Comparison of ENCODE assay signal across 9 mouse cellular contexts in genomic region chr3:69118827-69119226, GRCm38 (mm10). TPM values are rescaled to one million over a fixed set of nuclear protein-coding genes. Genes with fewer than 3 reads are reported as not detected.
DNase-seq lines count a peak whose midpoint lies in the region; ATAC-seq and TF ChIP-seq lines count a peak whose summit lies in the region.
"Had no signal": no experiment of that assay in that cellular context is flagged by ENCODE, and none has a peak within 500 bp of the region (broad histone marks: within the 10 kb centered on the region; RNA-seq: fewer than 3 reads in every experiment).

No protein-coding gene starts in this region.

- no peaks in the 10 kb centered on the region for H3K27me3 ChIP-seq in embryonic facial prominence, embryonic 11.5 days (ENCODE audit: control insufficient read depth, insufficient read depth, low read length)
- H3K27me3 ChIP-seq in embryonic facial prominence, embryonic 10.5 days (replicated peaks; ENCODE audit: low read depth, poor library complexity, severe bottlenecking): no peaks in the 10 kb centered on the region
- H3K27me3 ChIP-seq in midbrain, embryonic 12.5 days: no peaks in the 10 kb centered on the region
- H3K27me3 ChIP-seq in midbrain, embryonic 13.5 days: no peaks in the 10 kb centered on the region

- no peak for TF ChIP-seq POLR2A in embryonic fibroblast, embryonic 13.5 days (IDR thresholded peaks at IDR 0.05; ENCODE audit: low read depth, low read length)

- H3K36me3 ChIP-seq in embryonic facial prominence, embryonic 11.5 days (replicated peaks; ENCODE audit: control insufficient read depth, insufficient read depth, low read depth, low read length): no peaks in the 10 kb centered on the region
- peaks cover 7% of the 10 kb centered on the region for H3K36me3 ChIP-seq in embryonic facial prominence, embryonic 10.5 days (replicated peaks)
- H3K36me3 ChIP-seq in midbrain, embryonic 12.5 days: no peaks in the 10 kb centered on the region
- H3K36me3 ChIP-seq in midbrain, embryonic 13.5 days: no peaks in the 10 kb centered on the region

- 0 out of 2 replicates have a peak, but pooled peaks have one; percentile 29 for ATAC-seq in embryonic facial prominence, embryonic 11.5 days (replicated peaks; ENCODE audit: insufficient number of reproducible peaks, low FRiP score, low TSS enrichment, low read depth)
- 0 out of 2 replicates have a peak, but pooled peaks have one; percentile 38 for ATAC-seq in midbrain, embryonic 12.5 days (ENCODE audit: low FRiP score, low read depth)
- ATAC-seq in midbrain, embryonic 13.5 days: no peak

- H3K9me3 ChIP-seq in embryonic facial prominence, embryonic 11.5 days (replicated peaks; ENCODE audit: control insufficient read depth, low read length): no peaks in the 10 kb centered on the region
- H3K9me3 ChIP-seq in embryonic facial prominence, embryonic 10.5 days: no peaks in the 10 kb centered on the region
- H3K9me3 ChIP-seq in midbrain, embryonic 12.5 days: no peaks in the 10 kb centered on the region
- no peaks in the 10 kb centered on the region for H3K9me3 ChIP-seq in midbrain, embryonic 13.5 days

- H3K27ac ChIP-seq in embryonic facial prominence, embryonic 11.5 days (replicated peaks; ENCODE audit: low read depth, low read length): no peak overlapping the region
- no peak overlapping the region for H3K27ac ChIP-seq in embryonic facial prominence, embryonic 10.5 days (replicated peaks)
- H3K27ac ChIP-seq in midbrain, embryonic 12.5 days (replicated peaks): no peak overlapping the region
- H3K27ac ChIP-seq in midbrain, embryonic 13.5 days: no peak overlapping the region
- peak overlapping the region; percentile 55 for H3K27ac ChIP-seq in embryonic fibroblast, embryonic 13.5 days (ENCODE audit: insufficient read depth, low read length)

- no peak overlapping the region for H3K4me2 ChIP-seq in embryonic facial prominence, embryonic 11.5 days (ENCODE audit: low read depth, low read length)
- no peak overlapping the region for H3K4me2 ChIP-seq in midbrain, embryonic 12.5 days (replicated peaks)
- H3K4me2 ChIP-seq in midbrain, embryonic 13.5 days (replicated peaks): no peak overlapping the region
- H3K4me2 ChIP-seq: lung, embryonic 14.5 days had no signal

- 57% methylated on average over 3 of the region's 3 CpGs for WGBS in embryonic facial prominence, embryonic 11.5 days
- WGBS in embryonic facial prominence, embryonic 10.5 days: 63% methylated on average over 3 of the region's 3 CpGs
- 49% methylated on average over 3 of the region's 3 CpGs for WGBS in midbrain, embryonic 12.5 days
- WGBS in midbrain, embryonic 13.5 days: 49% methylated on average over 3 of the region's 3 CpGs

- H3K4me3 ChIP-seq in embryonic facial prominence, embryonic 11.5 days (ENCODE audit: low read depth, low read length): no peak overlapping the region
- H3K4me3 ChIP-seq in embryonic facial prominence, embryonic 10.5 days: no peak overlapping the region
- H3K4me3 ChIP-seq in midbrain, embryonic 12.5 days: no peak overlapping the region
- H3K4me3 ChIP-seq in midbrain, embryonic 13.5 days (replicated peaks): no peak overlapping the region
- no peak overlapping the region for H3K4me3 ChIP-seq in embryonic fibroblast, embryonic 13.5 days (ENCODE audit: insufficient read depth, low read length)

- TF ChIP-seq CTCF in embryonic fibroblast, embryonic 13.5 days (IDR thresholded peaks at IDR 0.05; ENCODE audit: borderline replicate concordance, insufficient read depth, low read length): no peak

- no peak overlapping the region for H3K9ac ChIP-seq in embryonic facial prominence, embryonic 11.5 days (replicated peaks; ENCODE audit: low read length)
- H3K9ac ChIP-seq in midbrain, embryonic 12.5 days (replicated peaks): no peak overlapping the region
- no peak overlapping the region for H3K9ac ChIP-seq in midbrain, embryonic 13.5 days (replicated peaks)
- H3K9ac ChIP-seq: lung, embryonic 14.5 days had no signal

- H3K4me1 ChIP-seq in embryonic facial prominence, embryonic 11.5 days (ENCODE audit: control insufficient read depth, insufficient read depth, low read length): no peaks in the 10 kb centered on the region
- H3K4me1 ChIP-seq in embryonic facial prominence, embryonic 10.5 days: no peaks in the 10 kb centered on the region
- 0 out of 2 replicates have a peak, but pooled peaks cover 5% of the 10 kb centered on the region for H3K4me1 ChIP-seq in midbrain, embryonic 12.5 days
- peaks cover 28% of the 10 kb centered on the region for H3K4me1 ChIP-seq in midbrain, embryonic 13.5 days (replicated peaks)
- H3K4me1 ChIP-seq in embryonic fibroblast, embryonic 13.5 days (ENCODE audit: control insufficient read depth, insufficient read depth, low read length): peaks cover 21% of the 10 kb centered on the region

- DNase-seq in embryonic facial prominence, embryonic 11.5 days (ENCODE audit: low spot score): no peak
- no peak for DNase-seq in embryonic facial prominence, embryonic 10.5 days (ENCODE audit: low spot score)
- peak; percentile 21 for DNase-seq in retina, postnatal 1 day
- DNase-seq in thymus, postnatal 14 days: no peak
- no peak for DNase-seq in right cerebral cortex, postnatal 4 days
- DNase-seq: lung, embryonic 14.5 days had no signal

RNA-seq across cellular contexts. Expression of gene Kpna4, which starts 8.1 kb away (rescaled TPM):
- 46.2 and 51.3 TPM in 2 replicates for polyA plus RNA-seq in embryonic facial prominence, embryonic 11.5 days (2014; fragmentation: Nextera tagmentation; extraction: Ambion mirVana)
- 32.4 and 34.4 TPM in 2 replicates for polyA plus RNA-seq in embryonic facial prominence, embryonic 10.5 days (2016; fragmentation: Nextera tagmentation; extraction: Ambion mirVana)
- polyA plus RNA-seq in midbrain, embryonic 12.5 days (2016; fragmentation: Nextera tagmentation; extraction: Ambion mirVana): 52.4 and 63.1 TPM in 2 replicates
- polyA plus RNA-seq in midbrain, embryonic 13.5 days (2015; fragmentation: Nextera tagmentation; extraction: Ambion mirVana): 35.4 and 38.6 TPM in 2 replicates
- polyA plus RNA-seq in embryonic fibroblast, embryonic 13.5 days (2011; ENCODE audit: insufficient read length, low read depth, missing spikeins): 77.8 and 91.2 TPM in 2 replicates
